Mouse (Mus musculus): ENCODE data around the gene Nags. TPM values are rescaled to one million over a fixed set of nuclear protein-coding genes. Genes with fewer than 3 reads are reported as not detected.
"Not testable (repeated sequence)": the region's sequence is repeated elsewhere in the genome, so short reads cannot be mapped to it uniquely, and the experiment has no call there.

Nags gene
- total RNA-seq, 2 experiments from 2014 or later: not detected

DNA sequence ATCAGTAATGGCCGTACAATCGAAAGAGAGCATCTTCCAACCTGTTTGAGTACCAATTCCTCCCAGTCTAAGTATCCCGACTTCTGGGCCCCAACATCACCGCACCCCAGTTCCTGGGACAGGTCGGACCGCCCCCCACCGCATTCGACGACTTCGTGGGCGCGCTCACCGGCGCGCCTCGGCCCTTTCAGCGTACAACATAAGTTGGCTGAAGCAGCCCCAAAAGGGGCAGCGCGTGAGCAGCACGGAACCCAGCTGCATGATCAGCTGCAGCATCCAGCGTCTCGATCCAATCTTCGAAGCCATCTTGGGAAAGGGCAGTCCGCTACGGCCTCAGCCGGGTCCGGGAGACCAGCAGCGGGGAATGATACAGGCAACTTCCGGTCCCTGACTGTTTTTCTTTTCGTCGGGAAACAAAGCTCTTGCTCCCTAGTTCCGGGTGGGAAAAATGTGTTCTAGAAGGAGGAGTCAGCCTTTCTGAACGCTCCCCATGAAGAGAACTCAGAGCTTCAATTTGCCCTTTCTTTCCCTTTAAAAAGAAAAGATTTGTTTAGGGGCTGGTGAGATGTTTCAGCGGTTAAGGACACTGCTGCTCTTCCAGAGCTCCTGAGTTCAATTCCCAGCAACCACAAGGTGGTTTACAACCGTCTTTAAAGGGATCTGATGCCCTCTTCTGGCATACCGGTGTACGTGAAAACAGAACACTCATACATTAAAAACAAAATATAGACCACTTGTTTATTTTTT, 10.9 kb downstream of the Nags start, which contains the start of gene Tmem101:
Gene Tmem101, minus strand, starts transcription at position 366 of the 747 bp plus-strand sequence.
- peak; percentile 91 for ATAC-seq (replicated peaks; ENCODE audit: poor library complexity, severe bottlenecking)

DNA sequence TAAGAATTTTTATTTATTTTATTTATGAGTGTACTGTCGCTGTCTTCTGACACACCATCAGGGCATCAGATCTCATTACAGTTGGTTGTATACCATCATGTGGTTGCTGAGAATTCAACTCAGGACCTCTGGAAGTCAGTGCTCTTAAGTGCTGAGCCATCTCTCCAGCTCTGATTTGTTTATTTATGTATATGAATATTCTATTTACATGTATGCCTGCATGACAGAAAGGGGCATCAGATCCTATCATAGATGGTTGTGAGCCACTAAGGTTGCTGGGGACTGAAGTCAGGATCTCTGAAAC, 11.4 kb downstream of the Nags start:
- ATAC-seq (replicated peaks; ENCODE audit: poor library complexity, severe bottlenecking): no peak

DNA sequence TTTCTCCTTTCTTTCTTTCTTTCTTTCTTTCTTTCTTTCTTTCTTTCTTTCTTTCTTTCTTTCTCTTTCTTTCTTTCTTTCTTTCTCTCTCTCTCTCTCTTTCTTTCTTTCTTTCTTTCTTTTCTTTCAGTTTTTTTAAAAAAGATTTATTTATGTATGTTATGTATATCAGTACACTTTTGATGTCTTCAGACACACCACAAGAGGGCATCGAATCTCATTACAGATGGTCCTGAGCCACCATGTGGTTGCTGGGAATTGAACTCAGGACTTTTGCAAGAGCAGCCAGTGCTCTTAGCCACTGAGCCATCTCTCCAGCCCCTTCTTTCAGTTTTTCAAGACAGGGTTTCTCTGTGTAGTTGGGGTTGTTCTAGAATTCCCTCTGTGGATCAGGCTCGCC, 12.7 kb downstream of the Nags start:
- not testable (repeated sequence) for ATAC-seq (replicated peaks; ENCODE audit: poor library complexity, severe bottlenecking)

DNA sequence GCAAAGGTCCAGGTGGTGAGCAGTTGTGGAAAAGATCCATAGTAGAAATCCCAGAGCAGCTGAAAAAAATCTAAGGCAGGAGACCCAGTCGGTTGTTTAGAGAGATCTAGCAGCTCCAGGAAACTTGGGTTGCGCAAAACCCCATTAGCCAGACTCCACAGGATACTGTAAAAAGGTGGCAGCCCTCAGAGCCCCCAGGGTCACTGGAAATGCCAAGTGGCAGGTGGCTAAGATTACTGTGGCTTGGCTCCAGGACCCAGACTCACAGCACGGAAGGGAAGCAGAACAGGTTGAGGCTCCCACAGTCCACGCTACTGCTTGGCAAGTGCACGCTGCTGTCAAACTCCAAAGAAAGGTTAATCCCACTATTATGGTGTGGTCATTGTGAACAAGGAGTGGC, 14.5 kb downstream of the Nags start:
- ATAC-seq (replicated peaks; ENCODE audit: poor library complexity, severe bottlenecking): peak; percentile 31; the same call in 1 of the 2 replicates

DNA sequence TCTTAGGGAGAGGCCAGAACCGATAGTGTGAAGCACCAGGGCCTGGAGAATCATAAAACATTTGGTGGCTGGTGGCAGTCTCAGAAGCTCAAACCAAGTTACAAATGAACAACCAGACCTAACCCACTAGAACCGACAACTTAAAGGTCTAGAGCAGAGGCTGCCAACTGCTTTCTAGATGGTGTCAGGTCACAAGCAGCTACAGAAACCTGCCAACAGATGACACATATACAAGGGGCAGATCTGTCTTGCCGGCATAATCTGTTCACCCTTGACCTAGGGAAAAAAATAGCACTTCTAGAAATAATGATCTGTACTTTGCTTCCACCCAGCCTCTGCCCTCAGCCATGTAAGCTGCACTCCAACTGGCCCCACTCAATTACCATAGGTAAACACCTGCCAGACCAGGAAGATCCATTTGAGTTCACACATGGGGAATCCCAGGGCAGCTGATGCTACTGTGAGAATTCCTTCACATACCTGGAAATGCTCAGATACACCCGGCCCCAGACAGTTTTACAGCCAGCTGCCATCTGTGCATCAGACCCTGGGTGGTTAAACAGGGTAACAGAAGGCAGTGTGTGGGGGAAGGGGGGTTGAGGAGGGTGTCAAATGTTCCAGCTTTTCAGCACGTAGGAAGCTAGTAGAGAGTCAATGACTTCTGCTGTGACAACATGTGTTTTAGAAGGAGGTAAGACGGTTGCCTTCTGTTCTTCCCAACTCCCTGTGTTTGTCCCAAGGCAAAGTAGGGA, 20.8 kb downstream of the Nags start:
- no peak for ATAC-seq (replicated peaks; ENCODE audit: poor library complexity, severe bottlenecking)

DNA sequence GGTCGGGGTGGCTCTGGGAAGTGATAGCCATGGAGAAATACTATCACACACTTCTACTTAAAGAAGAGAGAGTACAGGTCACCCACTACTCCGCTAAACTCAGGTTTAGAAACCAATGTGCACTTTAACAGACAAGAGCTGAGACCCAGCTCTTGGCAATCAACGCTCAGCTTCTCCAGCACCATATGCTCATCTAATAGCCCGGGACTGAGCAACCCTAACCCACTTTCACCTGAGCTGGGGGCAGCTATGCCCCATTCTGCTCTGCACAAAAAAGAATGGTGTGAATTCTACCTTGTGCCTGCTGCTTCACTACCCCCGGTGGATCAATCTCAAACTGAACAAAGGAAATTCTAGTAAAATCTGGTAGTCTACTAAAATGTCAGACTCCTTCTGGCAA, 22.2 kb downstream of the Nags start:
- ATAC-seq (replicated peaks; ENCODE audit: poor library complexity, severe bottlenecking): no peak

DNA sequence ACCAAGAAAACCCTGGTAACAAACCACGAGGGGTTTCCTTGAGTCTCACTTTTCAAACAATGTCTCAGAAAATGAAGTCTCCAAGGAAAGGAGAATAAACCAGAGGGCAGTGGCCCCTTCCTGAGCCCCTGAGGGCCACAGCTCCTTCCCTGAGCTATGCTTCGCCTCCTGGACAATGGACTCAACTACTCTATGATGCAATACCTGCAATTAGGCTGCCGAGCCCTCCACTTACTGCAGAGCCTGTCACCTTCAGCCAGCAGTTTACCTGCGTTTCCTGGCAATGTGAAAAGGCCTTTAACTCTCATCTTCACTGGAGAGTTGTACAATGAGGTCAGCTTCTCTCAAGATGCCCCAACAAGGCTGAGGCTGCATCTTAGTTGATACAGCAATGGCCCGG, 23.4 kb downstream of the Nags start:
- ATAC-seq (replicated peaks; ENCODE audit: poor library complexity, severe bottlenecking): no peak

DNA sequence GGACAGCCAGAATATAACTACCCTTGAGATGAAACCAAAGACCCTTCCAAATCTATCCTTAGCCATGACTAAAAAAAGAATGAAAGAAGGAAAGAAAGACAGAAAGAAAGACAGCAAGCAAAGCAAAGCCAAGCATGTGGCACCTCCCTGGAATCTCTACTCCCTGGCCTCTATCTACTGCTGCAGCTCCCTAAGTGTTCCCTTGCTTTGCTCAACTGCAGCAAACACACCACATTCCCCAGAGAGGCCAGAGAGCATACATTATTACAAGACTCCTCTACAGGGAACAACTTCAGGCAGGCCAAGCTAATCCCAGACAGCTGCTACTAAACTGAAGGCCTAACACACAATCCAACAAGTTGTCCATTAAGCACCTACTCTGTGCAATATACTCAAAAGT, 34.5 kb downstream of the Nags start:
- ATAC-seq (replicated peaks; ENCODE audit: poor library complexity, severe bottlenecking): no peak

DNA sequence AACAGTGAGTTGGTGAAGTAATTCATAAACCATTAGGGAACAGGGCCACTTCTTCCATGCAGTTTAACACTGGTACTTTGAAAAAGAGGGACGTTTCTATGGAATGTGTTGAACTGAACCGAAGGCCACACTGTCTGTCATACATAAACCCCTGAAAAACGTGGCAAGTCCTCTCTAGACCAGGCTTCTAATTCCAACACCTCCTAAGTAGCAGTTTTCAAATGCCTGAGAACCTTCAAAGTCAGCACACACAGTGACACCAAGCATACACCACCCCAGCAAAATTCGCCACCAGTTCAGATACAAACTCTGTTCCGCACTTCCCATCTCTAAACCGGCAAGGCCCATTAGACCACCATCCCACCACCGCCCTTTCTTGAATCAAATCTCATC, 38.9 kb downstream of the Nags start:
- no peak for ATAC-seq (replicated peaks; ENCODE audit: poor library complexity, severe bottlenecking)

DNA sequence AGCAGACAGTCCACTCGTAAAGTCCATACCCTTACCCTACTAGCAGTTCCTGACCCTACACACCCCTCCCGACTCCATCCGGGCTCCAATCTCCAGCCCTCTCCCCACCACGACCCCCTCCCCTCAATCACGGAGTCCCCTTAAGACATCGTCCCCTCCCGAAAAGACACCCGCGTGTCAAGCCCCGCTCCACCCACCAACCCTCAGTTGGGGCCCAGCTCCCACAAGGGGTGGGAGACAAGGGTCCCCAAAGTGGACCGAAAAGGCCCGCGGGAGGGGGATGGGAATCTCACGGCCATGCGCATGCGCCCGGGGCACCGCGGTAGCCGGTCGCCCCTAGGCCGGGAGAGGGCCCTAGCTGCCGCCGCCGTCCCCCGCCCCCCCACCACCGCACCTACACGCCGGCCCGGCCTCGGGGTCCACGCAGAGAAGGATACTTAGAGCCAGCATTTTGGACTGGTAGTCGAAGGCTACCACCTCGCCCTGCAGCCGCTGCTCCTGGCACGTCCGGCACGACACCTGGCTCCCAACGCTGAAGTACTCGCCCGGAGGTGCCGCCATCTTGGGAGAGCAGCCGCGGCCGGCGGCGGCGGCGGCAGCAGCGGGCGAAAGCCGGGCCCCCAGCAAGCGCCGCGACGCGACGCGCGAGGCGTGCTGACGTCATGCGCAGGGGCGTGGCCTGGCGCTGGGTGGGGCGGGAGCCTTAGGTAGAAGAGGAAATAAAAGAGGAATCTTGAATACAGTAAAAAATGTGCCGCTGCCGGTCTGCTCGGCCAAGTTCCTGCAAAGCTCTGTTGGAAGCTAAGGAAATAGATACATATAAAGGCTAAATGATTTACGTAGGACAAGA, 39.6 kb downstream of the Nags start, which contains the start of gene Lsm12:
Gene Lsm12, minus strand, starts transcription at position 651 of the 850 bp plus-strand sequence.
- ATAC-seq (replicated peaks; ENCODE audit: poor library complexity, severe bottlenecking): peak; percentile 78

DNA sequence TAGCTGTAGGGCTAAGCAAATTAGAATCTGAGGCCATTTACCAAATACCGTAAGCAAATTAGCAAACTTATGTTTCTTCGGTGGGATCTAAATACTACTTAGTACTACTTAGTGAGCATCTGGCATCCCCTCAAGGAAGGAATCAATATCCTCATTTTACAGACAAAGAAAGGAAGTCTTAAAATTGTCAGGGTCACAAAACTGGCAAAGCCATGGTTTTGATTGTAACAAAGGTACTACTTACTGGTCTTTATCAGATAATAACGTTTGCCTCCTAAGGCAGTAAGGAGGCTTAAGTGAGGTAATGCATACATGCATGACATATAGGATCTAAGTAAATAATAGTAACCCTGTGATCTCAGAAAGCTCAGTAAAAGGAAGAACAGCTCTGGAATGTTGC, 40.4 kb downstream of the Nags start:
- ATAC-seq (replicated peaks; ENCODE audit: poor library complexity, severe bottlenecking): no peak

DNA sequence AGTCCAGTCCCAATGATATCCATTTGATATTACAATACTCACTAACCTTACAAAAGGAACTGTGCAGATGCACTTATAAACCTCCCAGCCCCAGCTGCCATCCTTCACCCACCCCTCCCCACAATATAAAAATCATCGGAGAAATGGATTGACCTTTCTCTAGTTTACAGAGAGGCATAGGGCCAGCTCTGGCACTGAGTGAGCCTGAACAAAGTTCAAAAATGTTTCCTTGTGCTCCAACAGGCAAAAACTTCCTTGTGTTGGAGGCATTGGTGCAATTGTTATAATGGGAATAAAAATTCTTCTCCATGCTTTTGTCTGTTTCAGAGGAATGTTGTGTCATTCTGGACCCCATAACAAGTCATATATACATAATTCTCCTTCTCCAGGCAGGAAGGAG, 40.9 kb downstream of the Nags start:
- ATAC-seq (replicated peaks; ENCODE audit: poor library complexity, severe bottlenecking): no peak

DNA sequence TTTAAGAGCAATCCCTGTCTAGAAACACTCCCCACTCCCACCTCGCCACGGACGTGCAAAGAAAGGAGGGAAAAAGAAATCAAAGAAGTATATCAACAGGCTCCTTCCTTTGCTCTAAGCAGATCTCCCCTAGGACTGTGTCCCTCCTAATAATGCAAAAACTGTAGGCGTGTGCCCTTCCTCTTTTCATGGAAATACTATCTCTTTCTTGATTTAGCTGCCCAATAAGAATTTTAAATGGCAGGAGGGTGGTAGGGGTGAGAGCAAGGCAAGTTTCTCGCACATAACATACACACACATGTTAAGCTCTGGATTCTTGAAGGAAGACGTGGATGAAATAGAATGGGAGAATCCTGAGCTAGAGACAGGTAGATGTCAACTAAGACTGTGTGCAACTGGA, 43.7 kb downstream of the Nags start:
- no peak for ATAC-seq (replicated peaks; ENCODE audit: poor library complexity, severe bottlenecking)

DNA sequence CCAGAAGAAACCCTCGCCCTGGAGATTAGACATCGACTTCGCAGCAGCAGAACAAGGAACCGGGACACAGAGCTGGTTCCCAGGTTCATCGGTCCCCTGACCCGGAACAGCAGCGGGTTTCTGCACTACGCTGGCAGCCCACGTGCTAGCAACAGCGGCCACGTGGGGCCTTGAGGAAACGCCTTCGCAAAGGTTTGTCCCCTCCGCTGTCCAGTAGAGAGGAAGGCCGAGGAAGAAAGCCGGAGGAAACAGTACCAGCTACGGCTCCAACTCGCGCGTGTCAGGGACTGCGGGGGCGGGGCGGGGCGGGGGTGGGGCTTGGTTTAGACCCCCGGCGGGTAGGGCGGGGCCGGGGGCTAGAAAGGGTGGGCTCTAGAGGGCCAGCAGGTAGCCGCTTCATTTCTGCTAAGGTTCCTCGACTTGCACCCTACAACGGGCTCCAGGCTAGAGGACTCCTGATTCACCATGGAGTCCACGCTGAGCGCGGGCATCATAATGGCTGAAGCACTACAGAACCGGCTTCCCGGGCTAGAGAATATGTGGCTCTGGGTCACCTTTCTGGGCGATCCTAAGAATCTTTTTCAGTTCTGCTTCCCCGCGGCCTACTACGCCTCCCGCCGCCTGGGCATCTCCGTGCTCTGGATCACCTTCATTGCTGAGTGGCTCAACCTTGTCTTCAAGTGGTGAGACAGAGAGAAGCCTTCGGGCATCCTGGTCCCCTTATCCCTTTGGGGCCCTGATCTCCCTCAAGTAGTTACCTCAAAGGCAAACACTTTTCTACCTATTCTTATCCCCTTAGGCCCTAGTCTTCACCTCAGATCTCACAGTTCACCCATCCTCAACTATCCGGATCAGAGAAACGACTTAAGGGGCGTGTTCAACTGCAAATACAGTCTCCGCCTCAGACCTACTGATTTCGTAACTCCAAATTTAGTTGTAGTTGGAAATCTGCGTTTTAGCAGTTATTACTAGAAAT, 44.4 kb downstream of the Nags start, which contains the start of gene G6pc3:
Gene G6pc3, plus strand, starts transcription at position 160 of the 976 bp plus-strand sequence.
- ATAC-seq (replicated peaks; ENCODE audit: poor library complexity, severe bottlenecking): peak; percentile 84

DNA sequence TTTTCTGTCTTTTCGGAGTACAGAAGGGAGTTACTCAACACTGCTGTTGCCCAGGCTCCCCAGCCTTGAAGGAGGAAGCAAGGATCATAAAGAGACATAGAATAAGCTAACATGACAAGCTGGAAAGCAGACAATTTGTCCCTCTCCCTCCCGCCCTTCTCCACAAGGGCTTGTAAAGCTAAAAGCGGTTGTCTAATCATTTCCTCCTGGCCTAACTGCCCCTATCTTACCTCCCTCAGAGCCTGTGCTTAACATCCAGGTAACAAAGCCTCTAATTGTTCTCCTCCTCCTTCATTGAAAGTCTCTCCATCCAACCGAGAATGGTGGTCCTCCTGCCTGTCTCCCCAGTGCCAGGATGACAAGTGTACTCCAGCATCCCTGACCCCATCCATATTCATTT, 45.5 kb downstream of the Nags start:
- ATAC-seq (replicated peaks; ENCODE audit: poor library complexity, severe bottlenecking): no peak

DNA sequence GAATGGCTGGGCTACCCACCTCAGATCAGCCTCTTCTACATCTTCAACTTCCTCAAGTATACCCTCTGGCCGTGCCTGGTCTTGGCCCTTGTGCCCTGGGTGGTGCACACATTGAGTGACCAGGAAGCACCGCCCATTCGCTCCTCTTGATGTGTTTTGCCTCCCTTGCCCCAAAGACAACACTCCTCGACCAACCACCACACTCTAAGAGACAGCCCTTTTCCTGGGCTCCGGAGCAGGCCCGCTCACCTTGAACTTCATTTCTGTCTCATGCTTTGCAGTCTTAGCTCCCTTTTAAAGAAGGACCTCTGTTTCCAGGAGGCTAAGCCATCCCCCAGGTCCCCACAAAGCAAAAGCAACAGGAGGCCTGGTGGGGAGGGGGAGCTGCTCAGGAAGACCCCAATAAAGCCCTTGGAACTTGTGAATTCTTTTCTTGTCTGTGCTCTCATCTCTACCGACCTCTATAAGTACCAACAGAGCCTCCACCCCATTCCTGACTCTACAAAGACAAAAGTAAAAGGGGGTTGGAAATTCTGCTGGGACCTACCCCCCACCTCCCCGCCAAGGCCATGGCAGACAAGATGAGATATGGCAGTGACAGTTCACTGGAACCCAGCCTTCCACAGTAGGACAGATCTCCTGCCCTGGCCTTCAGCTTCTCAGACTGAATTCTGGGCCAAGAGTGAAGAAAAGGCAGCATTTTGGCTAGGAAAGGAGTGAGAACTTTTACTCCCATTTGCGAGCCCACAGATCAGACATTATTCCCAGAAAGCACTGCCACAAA, 48.5 kb downstream of the Nags start:
- no peak for ATAC-seq (replicated peaks; ENCODE audit: poor library complexity, severe bottlenecking)

DNA sequence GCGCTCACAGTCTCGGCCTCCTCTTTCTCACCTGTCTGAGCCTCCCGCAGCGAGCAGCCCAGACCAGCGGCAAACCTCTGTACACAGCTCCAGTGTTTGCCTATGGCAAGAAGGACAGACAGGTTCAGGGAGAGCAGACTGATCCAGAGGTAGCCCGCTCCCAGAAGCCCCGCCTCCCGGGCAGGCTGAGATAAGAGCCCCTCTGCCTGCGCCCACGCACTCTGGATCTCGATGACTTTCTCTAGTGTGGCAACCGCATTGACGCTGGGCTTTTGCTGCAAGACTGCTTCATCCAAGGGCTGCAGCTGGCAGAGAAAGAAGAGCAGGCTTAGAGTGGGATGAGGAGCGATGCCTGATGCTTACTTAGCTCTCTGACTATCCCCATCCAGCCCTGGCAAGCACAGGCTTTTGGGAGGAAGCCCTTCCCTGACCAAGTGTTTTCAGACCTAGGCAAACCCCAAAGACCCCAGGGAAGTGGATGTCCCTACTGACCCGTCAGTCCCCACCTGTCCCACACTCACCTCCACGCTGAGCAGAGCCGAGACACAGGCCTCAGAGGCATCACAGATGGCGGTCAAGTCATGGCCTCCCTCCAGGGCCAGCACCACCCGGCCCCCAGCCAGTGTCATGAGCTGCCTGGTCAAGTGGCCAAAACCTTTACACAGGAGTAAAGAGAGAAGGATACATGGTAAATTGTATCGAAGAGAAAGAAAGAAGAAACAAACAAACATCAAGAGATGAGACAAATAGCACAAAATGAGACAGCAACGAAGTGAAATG, 50.9 kb downstream of the Nags start:
- no peak for ATAC-seq (replicated peaks; ENCODE audit: poor library complexity, severe bottlenecking)

DNA sequence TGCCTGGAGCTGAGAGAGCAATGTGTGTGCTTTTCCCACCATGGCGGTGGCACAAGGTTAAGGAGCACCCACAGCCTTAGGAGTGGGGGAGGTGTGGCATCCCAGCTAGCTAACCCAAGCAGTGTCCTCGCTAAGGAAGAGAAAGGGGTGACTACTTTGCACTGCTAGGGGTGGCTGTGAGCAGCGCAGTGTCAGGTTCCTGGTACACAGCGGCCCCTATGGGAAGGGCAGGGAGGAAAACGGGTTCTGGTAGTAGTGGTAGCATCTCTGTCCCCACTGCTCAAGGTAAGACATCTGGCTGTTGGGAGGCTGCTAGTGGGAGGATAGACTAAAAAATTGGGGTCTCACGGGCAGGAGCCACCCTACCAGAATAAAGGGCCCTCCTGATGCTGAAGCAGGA, 52.9 kb downstream of the Nags start:
- no peak for ATAC-seq (replicated peaks; ENCODE audit: poor library complexity, severe bottlenecking)

Measured in granulocyte monocyte progenitor cell, adult 5-6 weeks (primary cell).